Mouse (Mus musculus): ENCODE measurements around the gene Emc6. TPM values are rescaled to one million over a fixed set of nuclear protein-coding genes. Genes with fewer than 3 reads are reported as not detected.

The Emc6 gene
- polyA plus RNA-seq, 1 experiment from 2014 or later, result 148 TPM

DNA sequence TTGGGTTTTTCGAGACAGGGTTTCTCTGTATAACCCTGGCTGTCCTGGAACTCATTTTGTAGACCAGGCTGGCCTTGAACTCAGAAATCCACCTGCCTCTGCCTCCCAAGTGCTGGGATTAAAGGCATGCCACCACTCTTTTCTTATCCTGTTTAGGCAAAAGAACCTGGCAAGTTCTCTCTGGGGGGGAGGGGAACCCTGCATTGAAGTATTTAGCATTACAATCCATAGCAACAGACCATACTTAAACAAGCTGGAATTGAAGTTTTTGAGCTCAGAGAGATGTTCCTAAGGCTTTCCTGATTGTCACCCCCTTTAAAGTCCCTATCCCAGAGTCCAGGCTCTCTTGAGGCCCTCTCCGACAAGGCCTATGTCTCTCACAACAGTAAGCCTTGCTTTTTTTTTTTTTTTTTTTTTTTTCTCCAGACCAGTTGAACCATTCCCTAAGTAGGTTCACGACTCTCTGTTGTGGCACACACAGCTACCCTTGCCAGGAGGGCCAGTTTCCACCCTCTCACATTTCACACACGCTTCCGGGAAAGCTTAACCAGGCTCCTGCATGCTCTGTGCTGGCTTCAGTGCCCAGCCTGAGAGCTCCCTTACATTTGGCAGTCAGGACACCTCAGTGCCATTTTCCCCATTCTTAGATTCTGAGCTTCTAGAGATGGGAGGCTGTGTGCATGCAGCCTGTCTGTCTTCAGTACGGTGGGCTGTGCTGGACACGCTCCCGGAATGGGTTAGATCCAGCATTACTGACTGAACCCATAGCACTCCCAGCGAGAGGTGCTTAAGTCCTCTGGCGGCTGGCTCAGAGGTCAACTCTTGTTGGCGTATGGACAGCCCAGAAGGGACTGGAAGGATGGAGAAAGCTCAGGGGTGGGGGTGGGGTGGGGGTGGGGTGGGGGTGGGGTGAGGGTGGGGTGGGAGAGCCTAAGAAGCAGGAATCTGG, 30.5 kb downstream of the Emc6 start:
- Histone ChIP-seq H3K36me3 (no peaks in the 10 kb centered on the region), H3K9me3 (replicated peaks) (no peaks in the 10 kb centered on the region), H3K27me3 (replicated peaks) (no peaks in the 10 kb centered on the region), H3K27ac (replicated peaks) (no peak overlapping the region), H3K4me1 (no peaks in the 10 kb centered on the region), H3K4me3 (replicated peaks) (no peak overlapping the region), H3K4me2 (no peak overlapping the region), H3K9ac (replicated peaks) (no peak overlapping the region)
- ATAC-seq (ENCODE audit: low FRiP score), result no peak
- 69% methylated on average over 11 of the region's 11 CpGs for WGBS

DNA sequence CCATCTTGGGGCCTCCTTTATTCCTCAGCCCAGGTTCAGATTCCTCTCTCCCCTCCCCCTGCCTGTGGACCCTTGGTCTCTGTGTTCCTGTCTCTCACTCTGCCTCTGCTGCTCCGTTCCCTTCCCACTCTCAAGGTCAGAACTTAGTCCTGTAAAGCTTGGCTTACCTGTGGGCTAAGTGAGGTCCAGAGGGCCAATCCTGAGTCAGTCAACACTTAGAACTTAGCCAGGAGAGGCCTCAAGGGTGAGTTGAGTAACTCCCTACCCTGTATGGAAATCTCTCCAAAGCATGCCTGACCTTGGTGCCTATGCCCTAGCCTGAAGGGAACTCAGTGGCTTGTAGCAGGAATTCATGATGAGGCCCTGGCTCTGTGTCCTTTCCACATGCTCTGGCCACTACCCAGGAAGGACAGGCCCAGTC, 32.6 kb downstream of the Emc6 start:
- Histone ChIP-seq H3K4me2 (no peak overlapping the region), H3K27ac (replicated peaks) (no peak overlapping the region), H3K27me3 (replicated peaks) (no peaks in the 10 kb centered on the region), H3K4me1 (no peaks in the 10 kb centered on the region), H3K36me3 (no peaks in the 10 kb centered on the region), H3K9ac (replicated peaks) (no peak overlapping the region), H3K4me3 (replicated peaks) (no peak overlapping the region), H3K9me3 (replicated peaks) (no peaks in the 10 kb centered on the region)
- 69% methylated on average over 1 of the region's 1 CpGs for WGBS
- no peak for ATAC-seq (ENCODE audit: low FRiP score)

DNA sequence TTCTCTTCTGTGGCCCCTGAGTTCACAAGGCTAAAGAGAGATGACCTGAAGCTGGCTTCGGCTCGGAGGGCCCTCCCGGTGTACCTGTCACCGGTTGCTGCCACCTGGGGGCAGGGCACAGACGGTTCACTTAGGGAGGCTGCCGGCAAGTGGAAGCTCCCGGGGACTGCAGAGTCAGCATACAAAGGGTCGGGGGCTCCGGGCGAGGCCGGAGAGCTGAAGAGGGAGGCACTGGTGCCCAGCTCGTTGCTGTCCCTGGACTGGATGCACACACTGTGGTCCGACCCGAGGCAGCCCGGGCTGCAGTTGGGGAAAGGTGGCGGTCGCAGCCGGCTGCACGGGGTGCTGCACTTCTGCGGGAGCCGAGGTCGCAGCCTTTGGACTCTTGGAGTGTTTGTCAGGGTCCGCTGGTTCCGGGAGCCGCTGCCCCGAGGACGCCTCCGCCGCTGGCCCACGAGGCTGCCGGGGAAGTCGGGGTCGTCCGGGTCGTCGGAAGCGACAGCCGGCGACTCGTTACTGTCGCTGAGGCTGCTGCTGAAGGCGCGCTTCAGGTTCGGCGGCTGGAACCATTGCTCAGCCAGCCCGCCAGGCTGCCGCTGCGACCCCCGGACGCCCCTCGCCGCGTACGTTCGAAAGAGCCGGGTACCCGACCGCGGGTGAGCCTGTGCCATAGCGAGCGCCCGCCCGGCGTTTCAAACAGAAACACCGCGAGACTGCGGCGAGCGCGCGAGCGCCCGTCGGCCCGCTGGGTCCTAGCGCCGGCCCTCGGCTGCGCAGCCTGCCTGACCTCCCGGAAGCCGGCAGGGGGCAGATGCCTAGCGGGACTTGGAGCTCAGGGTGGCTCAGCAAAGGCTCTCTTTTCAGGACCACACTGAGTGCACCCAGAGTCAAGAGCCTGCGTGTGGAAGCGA, 39.0 kb downstream of the Emc6 start, which contains the start of gene Haspin:
Haspin (minus strand) TSS at position 704 of the 911 bp plus-strand sequence.
- ATAC-seq (ENCODE audit: low FRiP score), result peak; percentile 97

DNA sequence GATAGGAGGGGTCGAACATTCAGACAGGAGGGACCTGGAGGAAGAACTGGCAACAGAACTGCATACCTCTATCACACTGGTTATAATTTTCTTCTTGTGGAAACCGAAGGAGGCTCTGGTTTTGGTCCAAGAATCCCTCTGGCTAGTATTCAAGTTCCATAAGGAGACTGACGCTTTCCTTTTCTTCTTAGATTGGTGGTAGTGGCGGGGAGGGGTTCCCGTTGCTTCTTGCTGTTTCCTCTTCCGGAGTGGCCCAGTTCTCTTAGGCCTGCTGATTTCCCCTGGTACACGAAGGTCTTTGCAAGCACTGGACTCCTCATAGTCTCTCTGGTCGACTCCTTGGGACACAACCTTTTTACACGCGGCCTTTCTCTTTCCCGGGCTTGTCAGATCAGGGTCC, 39.7 kb downstream of the Emc6 start:
- H3K36me3 ChIP-seq, result no peaks in the 10 kb centered on the region
- no peaks in the 10 kb centered on the region for H3K27me3 ChIP-seq (replicated peaks)
- peak overlapping the region; percentile 94 for H3K4me2 ChIP-seq
- H3K4me3 ChIP-seq (replicated peaks), result peak overlapping the region; percentile 80
- no peak overlapping the region; the same call in 1 of the 2 replicates for H3K9ac ChIP-seq (replicated peaks)
- no peaks in the 10 kb centered on the region for H3K9me3 ChIP-seq (replicated peaks)
- H3K4me1 ChIP-seq, result peaks cover 10% of the 10 kb centered on the region
- ATAC-seq (ENCODE audit: low FRiP score), result no peak
- WGBS, result 36% methylated on average over 11 of the region's 11 CpGs
- H3K27ac ChIP-seq (replicated peaks), result no peak overlapping the region

More for the DNA sequence above, 39.0 kb downstream of the Emc6 start, which contains the start of gene Haspin:
- H3K27ac ChIP-seq (replicated peaks), result no peak within 1 kb of the TSS
- H3K4me2 ChIP-seq, result peak within 1 kb of the TSS; percentile 94
- H3K27me3 ChIP-seq (replicated peaks), result no peaks in the 10 kb centered on the region
- no peaks in the 10 kb centered on the region for H3K36me3 ChIP-seq
- H3K4me1 ChIP-seq, result peaks cover 10% of the 10 kb centered on the region
- peak within 1 kb of the TSS; percentile 80 for H3K4me3 ChIP-seq (replicated peaks)
- no peaks in the 10 kb centered on the region for H3K9me3 ChIP-seq (replicated peaks)
- under 1% methylated on average over 84 of the region's 84 CpGs for WGBS
- peak within 1 kb of the TSS; percentile 55 for H3K9ac ChIP-seq (replicated peaks)

DNA sequence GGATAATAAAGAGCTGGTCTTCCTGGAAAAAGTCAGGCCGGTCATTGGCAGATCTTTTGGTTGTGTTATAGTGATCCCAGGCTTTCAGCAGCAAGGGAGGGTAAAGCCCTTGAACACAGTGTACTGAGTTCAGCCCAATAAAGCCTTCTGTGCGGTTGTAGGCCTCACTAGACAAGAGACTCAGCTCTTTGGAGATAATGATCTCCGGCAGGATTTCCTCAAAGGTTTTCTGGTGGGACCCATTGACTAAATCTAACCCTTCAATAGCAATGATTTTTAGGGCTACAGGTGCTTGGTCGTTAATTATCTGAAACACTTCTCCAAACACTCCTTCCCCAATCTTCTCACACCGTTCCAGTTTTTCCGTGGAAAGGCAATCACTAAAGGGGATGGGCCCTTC, 40.2 kb downstream of the Emc6 start:
- Histone ChIP-seq H3K4me1 (peaks cover 10% of the 10 kb centered on the region), H3K4me3 (replicated peaks) (peak overlapping the region; percentile 80), H3K4me2 (peak overlapping the region; percentile 94), H3K9me3 (replicated peaks) (no peaks in the 10 kb centered on the region), H3K27me3 (replicated peaks) (no peaks in the 10 kb centered on the region), H3K27ac (replicated peaks) (no peak overlapping the region), H3K36me3 (no peaks in the 10 kb centered on the region), H3K9ac (replicated peaks) (no peak overlapping the region)
- ATAC-seq (ENCODE audit: low FRiP score), result no peak
- WGBS, result 55% methylated on average over 6 of the region's 6 CpGs

DNA sequence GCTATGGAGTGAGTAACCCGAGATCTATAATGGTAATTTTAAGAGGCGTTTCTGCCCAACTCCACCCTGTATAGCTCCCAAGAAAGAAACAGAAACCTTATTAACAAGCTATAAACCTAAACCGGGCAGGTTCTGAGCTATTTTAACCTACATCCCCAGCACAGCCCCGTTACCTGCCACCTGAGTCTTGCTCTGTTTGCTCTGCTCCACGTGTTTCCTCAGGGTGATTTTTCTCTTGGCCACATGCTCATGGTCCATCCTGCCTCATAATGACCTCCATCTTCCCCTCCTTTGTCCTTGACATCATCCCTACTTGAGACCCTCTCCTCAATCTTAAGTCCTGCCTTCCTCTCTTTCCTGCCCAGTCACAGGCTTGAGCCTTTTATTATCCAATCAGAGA, 42.6 kb downstream of the Emc6 start:
- Histone ChIP-seq H3K27ac (replicated peaks) (no peak overlapping the region), H3K9me3 (replicated peaks) (no peaks in the 10 kb centered on the region), H3K4me1 (peaks cover 10% of the 10 kb centered on the region), H3K9ac (replicated peaks) (0 out of 2 replicates have a peak overlapping the region, but pooled peaks have one; percentile 20), H3K36me3 (no peaks in the 10 kb centered on the region), H3K4me2 (no peak overlapping the region), H3K27me3 (replicated peaks) (no peaks in the 10 kb centered on the region), H3K4me3 (replicated peaks) (no peak overlapping the region)
- no peak for ATAC-seq (ENCODE audit: low FRiP score)
- 97% methylated on average over 5 of the region's 5 CpGs for WGBS

DNA sequence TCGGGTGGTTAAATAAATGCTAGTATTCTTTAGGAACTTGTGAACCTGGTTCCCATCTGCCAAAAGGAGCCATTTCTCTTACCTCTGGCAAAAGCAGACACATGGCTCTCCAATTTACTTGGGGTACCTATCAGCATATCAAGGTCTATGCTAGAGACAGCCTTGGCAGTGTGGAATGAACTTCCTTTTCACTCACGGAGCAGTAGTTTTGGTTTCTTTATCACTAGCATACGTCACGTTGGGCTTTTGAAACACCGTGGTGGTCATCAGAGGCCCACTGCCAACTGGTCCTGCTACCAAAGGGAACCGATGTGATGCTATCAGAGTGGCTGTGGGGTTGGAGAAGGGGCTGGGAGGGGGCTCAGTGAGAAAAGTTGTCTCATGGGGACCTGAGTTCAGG, 43.8 kb downstream of the Emc6 start:
- no peaks in the 10 kb centered on the region for H3K9me3 ChIP-seq (replicated peaks)
- H3K4me3 ChIP-seq (replicated peaks), result no peak overlapping the region
- no peak for ATAC-seq (ENCODE audit: low FRiP score)
- no peaks in the 10 kb centered on the region for H3K36me3 ChIP-seq
- H3K27me3 ChIP-seq (replicated peaks), result no peaks in the 10 kb centered on the region
- H3K4me2 ChIP-seq, result no peak overlapping the region
- no peak overlapping the region for H3K27ac ChIP-seq (replicated peaks)
- WGBS, result 94% methylated on average over 6 of the region's 6 CpGs
- H3K9ac ChIP-seq (replicated peaks), result no peak overlapping the region
- H3K4me1 ChIP-seq, result peaks cover 6% of the 10 kb centered on the region

DNA sequence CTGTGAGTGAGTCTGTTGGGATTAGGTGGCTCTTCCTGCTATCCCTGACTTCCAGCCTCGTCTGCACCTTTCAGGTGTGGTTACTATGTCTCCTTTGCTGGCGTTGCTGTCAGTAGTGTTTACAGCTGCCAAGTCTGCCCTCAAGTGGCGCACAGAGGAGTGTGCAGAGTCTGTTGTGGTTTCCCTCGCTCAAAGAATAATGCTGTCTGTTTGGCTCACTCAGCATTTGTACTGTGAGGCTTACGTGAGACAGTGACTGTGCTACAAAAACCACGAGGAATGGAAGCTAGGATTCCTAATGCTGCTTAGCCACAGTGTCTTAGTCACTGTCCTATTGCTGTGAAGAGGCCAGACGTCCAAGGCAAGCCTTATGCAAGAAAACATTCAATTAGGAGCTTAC, 45.8 kb downstream of the Emc6 start:
- 85% methylated on average over 7 of the region's 7 CpGs for WGBS
- no peak for ATAC-seq (ENCODE audit: low FRiP score)
- H3K27ac ChIP-seq (replicated peaks), result no peak overlapping the region
- H3K27me3 ChIP-seq (replicated peaks), result no peaks in the 10 kb centered on the region
- no peaks in the 10 kb centered on the region for H3K36me3 ChIP-seq
- no peak overlapping the region for H3K4me3 ChIP-seq (replicated peaks)
- H3K9ac ChIP-seq (replicated peaks), result no peak overlapping the region
- H3K4me2 ChIP-seq, result no peak overlapping the region
- no peaks in the 10 kb centered on the region for H3K9me3 ChIP-seq (replicated peaks)
- no peaks in the 10 kb centered on the region for H3K4me1 ChIP-seq

DNA sequence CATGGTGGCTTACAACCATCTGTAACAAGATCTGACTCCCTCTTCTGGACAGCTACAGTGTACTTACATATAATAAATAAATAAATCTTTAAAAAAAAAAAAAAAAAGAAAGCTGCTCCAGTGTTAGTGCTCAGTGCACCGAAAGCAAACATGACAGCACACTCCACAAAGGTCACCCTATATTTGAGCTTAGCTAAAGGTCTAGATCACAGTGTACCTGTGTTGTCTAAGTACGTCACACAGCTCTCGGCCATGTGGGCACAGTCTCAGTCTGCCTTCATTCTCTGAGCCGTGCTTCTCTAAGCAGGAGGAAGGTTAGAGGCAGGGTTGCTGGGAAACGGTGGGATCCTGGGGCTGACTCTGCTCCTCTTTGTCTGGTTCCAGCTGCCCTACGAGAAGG, 50.3 kb downstream of the Emc6 start:
- WGBS, result 89% methylated on average over 6 of the region's 6 CpGs
- Histone ChIP-seq H3K9ac (replicated peaks) (no peak overlapping the region), H3K27ac (replicated peaks) (no peak overlapping the region), H3K4me1 (no peaks in the 10 kb centered on the region), H3K9me3 (replicated peaks) (no peaks in the 10 kb centered on the region), H3K27me3 (replicated peaks) (no peaks in the 10 kb centered on the region), H3K4me3 (replicated peaks) (no peak overlapping the region), H3K4me2 (no peak overlapping the region), H3K36me3 (no peaks in the 10 kb centered on the region)
- no peak for ATAC-seq (ENCODE audit: low FRiP score)

All from neural tube, embryonic 15.5 days (tissue).